Mouse (Mus musculus) ES-E14 (cell line): Measurements from ENCODE around the gene Clybl. TPM values are rescaled to one million over a fixed set of nuclear protein-coding genes. Genes with fewer than 3 reads are reported as not detected.
A peak's percentile ranks its signal among the peaks of the same experiment; 100 is the strongest.

Experiments used
- DNase-seq: peaks from one replicate; pipeline ENCODE4 v3.0.0-alpha.2; 2013; ENCODE audit warnings: low read depth, low spot score
- H3K27ac ChIP-seq: 2 replicates; pipeline ENCODE4 v1.5.1; 2012; ENCODE audit warnings: low read depth, mild to moderate bottlenecking, low read length, moderate library complexity, mixed read lengths; ENCODE audit not compliant: poor library complexity, insufficient read depth, severe bottlenecking
- H3K36me3 ChIP-seq: 2 replicates; pipeline ENCODE4 v1.6.1; 2012; ENCODE audit warnings: mild to moderate bottlenecking, low read length, moderate library complexity, mixed read lengths; ENCODE audit not compliant: control insufficient read depth, poor library complexity, insufficient read depth, severe bottlenecking
- H3K4me1 ChIP-seq, 2 experiments: fragments of 150-350 bp in 1 of 2; sonication (generic) in 1 of 2; 2 replicates each; pipeline ENCODE4 v1.6.1; 2012; ENCODE audit warnings: low read length in 2 of 2, mild to moderate bottlenecking in 1 of 2, mixed read lengths in 1 of 2; ENCODE audit not compliant: control insufficient read depth in 2 of 2, insufficient read depth in 2 of 2, poor library complexity in 1 of 2
- H3K4me3 ChIP-seq, 2 experiments: fragments of 150-350 bp in 1 of 2; sonication (generic) in 1 of 2; 2 replicates each; pipeline ENCODE4 v1.5.1; 2012; ENCODE audit warnings: low read length in 2 of 2, low read depth in 1 of 2, mild to moderate bottlenecking in 1 of 2, mixed read lengths in 1 of 2; ENCODE audit not compliant: insufficient read depth in 1 of 2, poor library complexity in 1 of 2, severe bottlenecking in 1 of 2
- H3K9ac ChIP-seq: 2 replicates; pipeline ENCODE4 v1.6.1; 2012; ENCODE audit warnings: low read depth, mild to moderate bottlenecking, low read length, mixed read lengths; ENCODE audit not compliant: poor library complexity, insufficient read depth, severe bottlenecking
- H3K9me3 ChIP-seq: fragments of 150-350 bp; sonication (generic); 2 replicates; pipeline ENCODE4 v1.6.1; 2012; ENCODE audit warnings: low read depth, mild to moderate bottlenecking, low read length; ENCODE audit not compliant: control insufficient read depth, insufficient read depth
- CHD2 ChIP-seq: IDR thresholded peaks from 2 replicates; pipeline ENCODE4 v1.6.1; 2014; ENCODE audit warnings: mild to moderate bottlenecking, low read depth, low read length, inconsistent platforms
- HCFC1 ChIP-seq: IDR thresholded peaks from 2 replicates; pipeline ENCODE4 v1.6.1; 2012; ENCODE audit warnings: low read length, inconsistent platforms, borderline replicate concordance; ENCODE audit not compliant: insufficient read depth
- MAFK ChIP-seq: IDR thresholded peaks from 2 replicates; pipeline ENCODE4 v1.6.1; 2014; ENCODE audit warnings: mild to moderate bottlenecking, low read depth, low read length, inconsistent platforms; ENCODE audit not compliant: insufficient read depth
- ZC3H11A ChIP-seq: IDR thresholded peaks from 2 replicates; pipeline ENCODE4 v1.6.1; 2012; ENCODE audit warnings: low read depth, mild to moderate bottlenecking, inconsistent platforms, low read length, borderline replicate concordance
- ZNF384 ChIP-seq: IDR thresholded peaks from 2 replicates; pipeline ENCODE4 v1.6.1; 2012; ENCODE audit warnings: low read depth, low read length, inconsistent platforms
- in situ Hi-C, 2 experiments: fragments of 600-800 bp; cut with MboI; formaldehyde crosslinking; loops; one replicate each; pipeline ENCODE4 v1.15.1; 2025; ENCODE audit warnings: low sequenced_read_pairs in 2 of 2, inconsistent platforms in 1 of 2; ENCODE audit not compliant: unreplicated experiment in 2 of 2
- total RNA-seq: library from RNA; depleted of rRNA; stranded (reverse); fragments of 300-350 nt; gene quantifications from 2 replicates; pipeline ENCODE4 v1.2.3, GENCODE M21; 2012

Gene Clybl
- total RNA-seq, 1 experiment: 2.6 TPM

DNA sequence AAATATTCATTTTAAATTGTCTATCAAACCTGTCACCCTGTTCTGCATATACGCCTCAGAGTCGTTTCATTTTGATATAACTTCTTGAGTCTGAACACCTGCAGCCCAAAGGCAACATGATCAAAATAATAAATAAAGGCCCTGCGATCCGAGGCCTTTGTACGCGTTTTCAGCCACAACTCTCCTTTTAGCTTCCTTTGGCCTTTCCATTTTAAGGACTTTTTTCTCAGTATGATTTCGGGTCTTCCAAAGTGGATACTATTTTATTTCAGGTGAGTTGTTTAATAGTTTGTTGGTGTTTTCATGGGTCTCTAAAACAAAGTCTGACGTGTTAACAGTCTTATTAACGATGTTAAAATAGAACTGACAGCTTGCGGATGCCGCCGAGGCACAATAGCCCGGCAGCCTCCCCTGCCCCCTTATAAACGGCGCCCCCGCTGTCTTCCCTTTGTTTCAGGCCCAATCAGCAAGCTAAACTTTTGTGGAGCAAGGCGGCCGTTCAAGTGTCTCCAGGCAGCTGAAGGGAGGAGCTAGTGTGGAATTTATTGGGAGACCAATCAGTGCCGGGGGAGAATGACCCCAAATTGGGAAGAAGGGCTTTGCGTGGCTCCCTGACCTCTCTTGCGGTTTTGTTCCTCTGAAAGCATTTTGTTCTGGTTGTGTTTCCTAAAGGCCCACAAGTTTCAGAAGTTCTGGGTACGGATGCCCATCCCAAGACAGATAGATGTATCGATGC is 47.5 kb downstream of the Clybl start:
- peak overlapping the region in 1 of 2 experiments; percentile 49; a peak in 2 of 4 replicates for H3K4me3 ChIP-seq
- in situ Hi-C loops: no loop called here
- H3K36me3 ChIP-seq: no peaks in the 10 kb centered on the region
- DNase-seq: peak; percentile 49
- H3K9me3 ChIP-seq: no peaks in the 10 kb centered on the region
- peaks cover 11 to 12% of the 10 kb centered on the region in 2 experiments for H3K4me1 ChIP-seq
- no peak for TF ChIP-seq HCFC1
- H3K9ac ChIP-seq: no peak overlapping the region
- no peak overlapping the region for H3K27ac ChIP-seq

GRCm38 (mm10) chr14:122229988-122230387 is 48.5 kb downstream of the Clybl start:
- TF ChIP-seq ZNF384 (no peak), MAFK (no peak), CHD2 (no peak), HCFC1 (no peak), ZC3H11A (no peak)
- H3K9ac ChIP-seq: no peak overlapping the region
- DNase-seq: no peak
- no peak overlapping the region for H3K4me3 ChIP-seq
- H3K36me3 ChIP-seq: no peaks in the 10 kb centered on the region
- no peaks in the 10 kb centered on the region for H3K9me3 ChIP-seq
- H3K27ac ChIP-seq: no peak overlapping the region
- in situ Hi-C loops: no loop called here
- peaks cover 8 to 11% of the 10 kb centered on the region in 2 experiments for H3K4me1 ChIP-seq

DNA sequence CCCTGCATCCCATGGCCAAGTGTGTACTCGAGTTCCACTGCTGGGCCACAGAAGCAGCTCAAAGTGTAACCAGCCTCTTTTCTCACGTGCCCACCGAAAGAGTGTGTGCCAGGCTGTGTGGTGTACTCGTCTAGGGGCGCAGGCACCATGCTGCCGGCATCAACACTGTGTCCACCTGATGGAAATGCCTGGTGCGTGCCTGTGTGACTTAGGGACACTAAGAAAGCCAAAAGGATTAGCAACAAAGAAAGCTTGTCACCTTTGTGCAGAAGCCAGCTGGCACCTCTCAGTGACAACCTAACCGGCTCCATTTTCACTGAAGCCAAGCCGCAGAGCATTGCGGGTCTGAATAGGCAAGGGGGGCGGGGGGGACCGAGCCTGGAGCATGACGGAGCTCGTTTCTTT is 49.1 kb downstream of the Clybl start:
- no peak overlapping the region for H3K27ac ChIP-seq
- H3K9me3 ChIP-seq: no peaks in the 10 kb centered on the region
- no peak for DNase-seq
- H3K4me1 ChIP-seq: peaks cover 7 to 9% of the 10 kb centered on the region in 2 experiments
- TF ChIP-seq ZNF384: no peak
- no peak for TF ChIP-seq ZC3H11A
- TF ChIP-seq MAFK: no peak
- H3K4me3 ChIP-seq: no peak overlapping the region
- H3K9ac ChIP-seq: no peak overlapping the region
- H3K36me3 ChIP-seq: no peaks in the 10 kb centered on the region
- in situ Hi-C loops: no loop called here

DNA sequence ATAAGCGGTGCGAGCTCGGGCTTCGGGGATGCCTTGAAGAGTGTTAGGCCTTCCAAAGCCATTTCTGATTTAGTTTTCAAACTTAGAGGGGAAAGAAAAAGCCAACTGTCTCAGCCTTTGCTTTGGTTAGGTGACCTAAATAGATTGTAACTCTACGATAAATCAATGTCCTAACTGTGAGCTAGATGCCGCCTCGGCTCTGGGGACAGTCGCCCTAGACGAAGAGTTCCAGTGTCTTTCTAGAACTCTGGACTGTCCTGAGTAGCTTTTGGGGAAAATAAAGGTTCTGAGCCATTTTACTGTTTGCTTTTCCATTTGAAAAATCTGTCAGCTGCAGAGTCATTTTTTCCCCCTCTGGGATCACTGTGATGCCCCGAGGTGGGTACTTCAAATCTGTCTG is 49.6 kb downstream of the Clybl start:
- H3K9me3 ChIP-seq: no peaks in the 10 kb centered on the region
- H3K27ac ChIP-seq: no peak overlapping the region
- no peak overlapping the region for H3K9ac ChIP-seq
- H3K4me1 ChIP-seq: peaks cover 5 to 9% of the 10 kb centered on the region in 2 experiments; a peak in 3 of 4 replicates
- no peak overlapping the region for H3K4me3 ChIP-seq
- no peak for TF ChIP-seq ZNF384
- no peaks in the 10 kb centered on the region for H3K36me3 ChIP-seq
- in situ Hi-C loops: no loop called here
- no peak for DNase-seq

GRCm38 (mm10) chr14:122233212-122233714 is 51.8 kb downstream of the Clybl start:
- no peaks in the 10 kb centered on the region for H3K9me3 ChIP-seq
- TF ChIP-seq ZNF384: no peak
- TF ChIP-seq MAFK: no peak
- no peak for TF ChIP-seq HCFC1
- no peak for TF ChIP-seq ZC3H11A
- TF ChIP-seq CHD2: no peak
- no peak overlapping the region for H3K9ac ChIP-seq
- in situ Hi-C loops: no loop called here
- no peak for DNase-seq
- H3K27ac ChIP-seq: no peak overlapping the region
- no peaks in the 10 kb centered on the region for H3K36me3 ChIP-seq
- peaks cover 5 to 7% of the 10 kb centered on the region in 2 experiments; a peak in 2 of 4 replicates for H3K4me1 ChIP-seq
- H3K4me3 ChIP-seq: no peak overlapping the region
